Mouse (Mus musculus) intestine, embryonic 16.5 days (tissue): ENCODE measurements around the gene Dclk3. TPM values are rescaled to one million over a fixed set of nuclear protein-coding genes. Genes with fewer than 3 reads are reported as not detected.

Experiments used
- ATAC-seq: fragments of 200-750 bp; cut with Nextera tagmentation; 2 replicates; pipeline ENCODE4 v1.8.0; 2017; ENCODE audit warnings: moderate TSS enrichment, moderate library complexity
- H3K27ac ChIP-seq: fragments of 300-500 bp; sonication (generic); 2 replicates; pipeline ENCODE4 v1.5.1; 2014; ENCODE audit warnings: mild to moderate bottlenecking, low read length
- H3K27me3 ChIP-seq: fragments of 300-500 bp; sonication (generic); replicated peaks from 2 replicates; pipeline ENCODE4 v1.6.1; 2014; ENCODE audit warnings: low read length, control low read depth, mixed read lengths; ENCODE audit not compliant: control insufficient read depth, insufficient read depth
- H3K36me3 ChIP-seq: fragments of 300-500 bp; sonication (generic); 2 replicates; pipeline ENCODE4 v1.6.1; 2014; ENCODE audit warnings: low read length, control low read depth; ENCODE audit not compliant: control insufficient read depth, insufficient read depth
- H3K4me1 ChIP-seq: fragments of 300-500 bp; sonication (generic); 2 replicates; pipeline ENCODE4 v1.6.1; 2014; ENCODE audit warnings: low read length, control low read depth, mixed read lengths; ENCODE audit not compliant: control insufficient read depth, insufficient read depth
- H3K4me2 ChIP-seq: fragments of 300-500 bp; sonication (generic); 2 replicates; pipeline ENCODE4 v1.6.1; 2014; ENCODE audit warnings: low read depth, low read length, control low read depth
- H3K4me3 ChIP-seq: fragments of 300-500 bp; sonication (generic); 2 replicates; pipeline ENCODE4 v1.5.1; 2014; ENCODE audit warnings: mild to moderate bottlenecking, low read length
- H3K9ac ChIP-seq: fragments of 300-500 bp; sonication (generic); 2 replicates; pipeline ENCODE4 v1.6.1; 2014; ENCODE audit warnings: low read depth, low read length
- H3K9me3 ChIP-seq: fragments of 300-500 bp; sonication (generic); 2 replicates; pipeline ENCODE4 v1.6.1; 2016; ENCODE audit warnings: low read length, control low read depth; ENCODE audit not compliant: control insufficient read depth
- WGBS: fragments of 180-500 bp; shearing (Covaris S2); extraction: QIAGEN DNeasy Blood & Tissue Kit; methylation state at CpG from one replicate; pipeline ENCODE4 v1.1.7; 2014; 5-methylcytosine and 5-hydroxymethylcytosine counted together
- polyA plus RNA-seq: library from polyadenylated mRNA; unstranded; fragments of >200 nt; fragmentation: Nextera tagmentation; extraction: Ambion mirVana; gene quantifications from 2 replicates; pipeline ENCODE4 v1.2.1, GENCODE M21; 2015

The Dclk3 gene
- polyA plus RNA-seq = 0.58 and 0.77 TPM in 2 replicates

DNA sequence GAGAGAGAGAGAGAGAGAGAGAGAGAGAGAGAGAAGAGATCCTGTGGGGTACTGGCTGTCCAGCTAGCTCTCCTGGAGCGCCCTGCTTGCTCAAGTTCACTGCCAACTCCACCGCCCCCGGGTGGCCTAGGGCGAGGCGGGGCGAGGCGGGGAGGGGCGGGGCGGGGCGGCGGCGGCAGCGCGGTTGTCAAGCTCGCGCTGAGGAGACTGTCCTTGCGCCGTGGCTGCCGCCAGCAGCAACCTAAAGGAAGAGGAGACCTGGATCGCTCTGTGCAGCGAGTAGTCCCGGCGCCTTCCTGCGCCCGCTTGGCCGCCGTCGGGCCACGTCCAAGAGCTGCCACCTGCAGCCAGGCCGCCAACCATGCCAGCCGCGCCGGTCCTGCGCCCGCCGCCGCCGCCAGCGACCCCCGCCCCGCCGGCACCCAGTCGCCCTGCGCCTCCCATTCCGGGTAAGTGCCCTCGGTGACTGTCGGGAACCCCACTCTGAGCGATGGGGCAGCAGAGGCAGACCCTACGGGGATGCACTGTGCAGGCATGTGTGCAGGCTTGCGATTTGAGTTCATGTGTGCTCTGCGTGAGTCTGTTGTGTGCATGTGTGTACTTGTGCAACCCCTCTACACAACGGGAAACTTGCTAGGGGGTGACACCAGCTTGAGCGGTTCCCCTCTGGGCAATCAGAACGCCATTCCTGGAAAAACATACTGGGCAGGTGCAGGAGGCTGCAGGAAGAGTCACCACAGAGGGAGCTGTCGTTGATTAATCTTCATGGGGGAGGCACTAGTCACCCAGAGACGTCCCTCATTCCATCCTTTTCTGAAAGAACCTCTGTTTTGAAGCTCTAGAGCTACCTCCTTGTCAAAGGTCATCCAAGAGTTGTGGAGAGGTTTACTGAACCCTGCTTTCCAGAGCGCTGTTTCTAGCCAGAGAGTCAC is at the start of gene Dclk3:
Gene Dclk3, plus strand, starts transcription at position 178 of the 932 bp plus-strand sequence.
- no peak within 1 kb of the TSS for H3K27ac ChIP-seq
- peak within 1 kb of the TSS; percentile 61 for H3K9ac ChIP-seq
- peak; percentile 93 for ATAC-seq
- peak within 1 kb of the TSS; percentile 59 for H3K4me3 ChIP-seq
- H3K9me3 ChIP-seq = no peaks in the 10 kb centered on the region
- peak within 1 kb of the TSS; percentile 98 for H3K4me2 ChIP-seq
- H3K36me3 ChIP-seq = no peaks in the 10 kb centered on the region
- peaks cover 3% of the 10 kb centered on the region; the same call in 1 of the 2 replicates for H3K4me1 ChIP-seq
- peaks cover 20% of the 10 kb centered on the region for H3K27me3 ChIP-seq
- 4% methylated on average over 43 of the region's 57 CpGs for WGBS

DNA sequence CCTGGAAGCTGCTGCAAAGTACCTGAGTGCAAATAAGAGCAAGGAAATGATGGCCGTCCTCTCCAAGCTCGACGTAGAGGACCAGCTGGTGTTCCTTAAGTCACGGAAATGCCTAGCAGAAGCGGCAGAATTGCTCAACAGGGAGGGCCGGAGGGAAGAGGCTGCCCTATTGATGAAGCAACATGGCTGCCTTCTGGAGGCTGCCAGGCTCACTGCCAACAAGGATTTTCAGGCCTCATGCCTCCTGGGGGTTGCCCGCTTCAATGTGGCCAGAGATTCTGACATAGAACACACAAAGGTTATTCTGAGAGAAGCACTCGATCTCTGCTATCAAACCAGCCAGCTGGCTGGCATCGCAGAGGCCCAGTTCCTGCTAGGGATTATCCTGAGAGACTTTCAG is 48.9 kb upstream of the Dclk3 start:
- no peaks in the 10 kb centered on the region for H3K9me3 ChIP-seq
- no peak overlapping the region for H3K9ac ChIP-seq
- no peaks in the 10 kb centered on the region for H3K27me3 ChIP-seq
- peaks cover 14% of the 10 kb centered on the region for H3K4me1 ChIP-seq
- H3K36me3 ChIP-seq = no peaks in the 10 kb centered on the region
- 81% methylated on average over 9 of the region's 9 CpGs for WGBS
- no peak overlapping the region for H3K4me2 ChIP-seq
- ATAC-seq = no peak
- H3K27ac ChIP-seq = no peak overlapping the region
- no peak overlapping the region for H3K4me3 ChIP-seq

DNA sequence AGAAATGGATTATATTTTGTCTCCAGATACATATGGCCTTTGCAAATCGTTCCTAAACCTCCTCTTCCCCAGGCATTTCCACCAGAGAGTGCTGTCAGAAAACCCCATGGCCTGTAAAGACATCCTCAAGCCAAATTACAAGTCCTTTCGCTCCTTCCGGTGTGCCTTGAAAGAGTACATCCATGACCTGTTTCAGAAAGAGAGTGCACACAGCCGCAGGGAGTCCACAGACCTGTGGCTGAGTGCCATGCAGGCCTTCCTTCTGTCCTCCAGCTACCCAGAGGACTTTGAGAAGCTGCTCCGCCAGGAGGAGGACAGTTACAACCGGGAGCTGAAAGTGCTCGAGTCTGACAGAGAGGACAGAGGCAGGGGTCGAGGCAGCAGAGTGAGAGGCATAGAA is 47.8 kb upstream of the Dclk3 start:
- Histone ChIP-seq H3K27ac (no peak overlapping the region), H3K9me3 (no peaks in the 10 kb centered on the region), H3K36me3 (no peaks in the 10 kb centered on the region), H3K9ac (no peak overlapping the region), H3K4me1 (peaks cover 8% of the 10 kb centered on the region), H3K4me2 (no peak overlapping the region), H3K4me3 (no peak overlapping the region), H3K27me3 (no peaks in the 10 kb centered on the region)
- 83% methylated on average over 8 of the region's 8 CpGs for WGBS
- no peak for ATAC-seq

DNA sequence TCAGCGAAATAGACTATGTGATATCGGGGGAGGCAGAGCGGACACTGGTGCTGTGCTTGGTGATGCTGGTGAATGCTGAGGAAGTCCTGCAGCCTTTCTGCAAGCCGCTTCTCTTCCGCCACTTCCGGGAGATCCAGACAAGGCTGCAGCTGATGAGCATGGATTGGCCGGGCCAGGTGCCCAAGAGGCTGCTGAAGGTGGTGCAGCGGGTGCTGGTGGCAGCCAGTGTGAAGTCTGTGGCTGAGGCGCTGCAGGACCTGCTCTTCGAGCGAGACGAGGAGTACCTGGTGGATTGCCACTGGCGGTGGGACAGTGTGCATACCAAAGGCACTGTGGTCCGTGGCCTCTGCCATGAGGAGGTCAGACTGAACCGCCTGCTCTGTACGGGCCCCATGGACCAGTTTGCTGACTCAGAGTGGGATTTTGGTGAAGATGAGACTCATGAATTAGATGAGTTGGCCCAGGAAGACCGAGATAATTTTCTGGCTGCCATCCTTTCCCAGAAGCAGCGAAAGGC is 46.9 kb upstream of the Dclk3 start:
- no peak overlapping the region for H3K4me2 ChIP-seq
- 84% methylated on average over 18 of the region's 18 CpGs for WGBS
- H3K9me3 ChIP-seq = no peaks in the 10 kb centered on the region
- H3K36me3 ChIP-seq = no peaks in the 10 kb centered on the region
- no peaks in the 10 kb centered on the region for H3K4me1 ChIP-seq
- H3K4me3 ChIP-seq = no peak overlapping the region
- no peak for ATAC-seq
- no peak overlapping the region for H3K27ac ChIP-seq
- no peak overlapping the region for H3K9ac ChIP-seq
- H3K27me3 ChIP-seq = no peaks in the 10 kb centered on the region

DNA sequence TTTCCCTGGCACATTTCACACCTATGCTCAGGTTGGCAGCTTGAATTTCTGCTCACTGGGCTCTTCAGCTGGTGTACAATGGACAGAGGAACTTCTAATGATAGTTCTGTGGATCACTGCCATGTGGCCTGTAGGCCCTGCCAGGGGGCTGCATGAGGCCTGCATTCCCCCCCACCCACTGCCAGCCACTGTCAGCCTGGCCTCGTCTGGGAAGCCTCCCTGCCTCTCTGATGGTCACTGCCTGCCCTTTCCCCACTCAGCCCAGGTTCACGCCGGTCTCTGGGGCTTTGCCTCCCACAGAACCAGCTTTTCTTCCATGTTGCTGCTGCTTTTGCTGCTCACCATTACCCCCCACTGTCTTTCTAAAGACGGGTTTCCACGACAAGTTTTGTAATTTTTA is 43.6 kb upstream of the Dclk3 start:
- Histone ChIP-seq H3K4me2 (no peak overlapping the region), H3K27me3 (no peaks in the 10 kb centered on the region), H3K36me3 (no peaks in the 10 kb centered on the region), H3K27ac (no peak overlapping the region), H3K4me3 (no peak overlapping the region), H3K4me1 (no peaks in the 10 kb centered on the region), H3K9ac (no peak overlapping the region), H3K9me3 (no peaks in the 10 kb centered on the region)
- no peak for ATAC-seq
- 80% methylated on average over 5 of the region's 5 CpGs for WGBS

DNA sequence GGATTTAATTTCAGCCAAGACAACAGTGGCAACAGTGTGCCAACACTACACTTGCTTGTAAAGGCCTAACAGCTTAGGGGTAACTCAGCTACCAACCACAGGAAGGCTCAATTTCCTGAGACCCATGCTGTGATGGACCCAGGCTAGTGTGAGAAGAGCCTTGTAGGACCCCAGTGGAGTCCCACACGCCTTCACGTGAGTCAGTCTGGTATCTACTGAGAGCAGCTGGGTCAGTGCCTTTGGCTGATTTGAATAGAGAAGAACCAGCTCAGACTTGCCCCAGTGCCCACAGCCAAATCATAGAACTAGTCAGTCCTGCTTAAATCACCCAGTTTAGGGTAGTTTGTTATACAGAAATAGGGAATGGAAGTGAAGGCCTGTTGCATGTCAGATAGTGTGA is 40.8 kb upstream of the Dclk3 start:
- 86% methylated on average over 2 of the region's 2 CpGs for WGBS
- Histone ChIP-seq H3K9me3 (no peaks in the 10 kb centered on the region), H3K36me3 (no peaks in the 10 kb centered on the region), H3K4me1 (no peaks in the 10 kb centered on the region), H3K4me3 (no peak overlapping the region), H3K27ac (no peak overlapping the region), H3K4me2 (no peak overlapping the region), H3K9ac (no peak overlapping the region), H3K27me3 (no peaks in the 10 kb centered on the region)
- ATAC-seq = no peak

DNA sequence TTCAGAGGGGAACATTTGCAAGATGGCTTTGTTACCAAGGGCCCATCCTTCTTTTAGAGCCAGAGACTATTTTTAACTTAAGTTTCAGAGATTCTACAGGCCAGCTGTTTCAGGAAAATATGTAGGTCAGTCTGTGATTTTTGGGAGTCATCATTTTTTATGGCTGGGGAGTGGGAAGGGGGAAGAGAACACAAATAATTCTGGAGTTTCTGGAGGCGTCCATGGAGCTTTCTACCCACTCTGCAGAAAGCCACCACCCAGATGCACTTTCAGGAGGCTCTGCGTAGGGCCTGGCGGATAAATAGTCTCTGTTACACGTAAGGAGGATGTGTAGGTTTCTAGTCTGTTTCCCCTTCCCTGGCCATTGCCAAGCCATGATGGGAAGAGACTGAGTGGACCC is 38.8 kb upstream of the Dclk3 start:
- ATAC-seq = no peak
- no peaks in the 10 kb centered on the region for H3K36me3 ChIP-seq
- no peak overlapping the region for H3K27ac ChIP-seq
- H3K9me3 ChIP-seq = no peaks in the 10 kb centered on the region
- 80% methylated on average over 4 of the region's 4 CpGs for WGBS
- no peak overlapping the region for H3K4me2 ChIP-seq
- H3K4me1 ChIP-seq = 0 out of 2 replicates have a peak, but pooled peaks cover 3% of the 10 kb centered on the region
- H3K4me3 ChIP-seq = no peak overlapping the region
- H3K27me3 ChIP-seq = no peaks in the 10 kb centered on the region
- no peak overlapping the region for H3K9ac ChIP-seq

DNA sequence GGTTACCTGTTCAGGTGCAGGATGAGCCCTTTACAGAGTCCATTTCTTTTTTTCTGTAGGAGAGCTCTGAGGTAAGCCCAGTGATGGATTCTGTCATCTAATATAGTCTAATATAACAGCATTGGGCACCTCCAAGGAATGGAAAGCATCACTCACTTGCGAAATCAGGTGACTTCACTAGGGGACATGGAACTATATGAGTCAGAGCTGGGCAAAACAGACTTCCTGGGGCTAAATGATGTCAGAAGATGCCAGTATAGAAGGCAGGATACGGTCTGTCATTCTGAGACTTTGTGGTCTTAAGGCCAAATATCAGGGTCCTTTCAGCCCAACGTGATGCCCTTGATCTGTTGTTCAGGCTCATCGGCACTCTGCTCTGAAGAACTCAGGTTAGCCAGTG is 35.7 kb upstream of the Dclk3 start:
- ATAC-seq = no peak
- WGBS = 90% methylated on average over 4 of the region's 4 CpGs
- Histone ChIP-seq H3K36me3 (no peaks in the 10 kb centered on the region), H3K9ac (no peak overlapping the region), H3K4me2 (no peak overlapping the region), H3K27ac (no peak overlapping the region), H3K4me3 (no peak overlapping the region), H3K4me1 (0 out of 2 replicates have a peak, but pooled peaks cover 5% of the 10 kb centered on the region), H3K27me3 (no peaks in the 10 kb centered on the region), H3K9me3 (no peaks in the 10 kb centered on the region)

DNA sequence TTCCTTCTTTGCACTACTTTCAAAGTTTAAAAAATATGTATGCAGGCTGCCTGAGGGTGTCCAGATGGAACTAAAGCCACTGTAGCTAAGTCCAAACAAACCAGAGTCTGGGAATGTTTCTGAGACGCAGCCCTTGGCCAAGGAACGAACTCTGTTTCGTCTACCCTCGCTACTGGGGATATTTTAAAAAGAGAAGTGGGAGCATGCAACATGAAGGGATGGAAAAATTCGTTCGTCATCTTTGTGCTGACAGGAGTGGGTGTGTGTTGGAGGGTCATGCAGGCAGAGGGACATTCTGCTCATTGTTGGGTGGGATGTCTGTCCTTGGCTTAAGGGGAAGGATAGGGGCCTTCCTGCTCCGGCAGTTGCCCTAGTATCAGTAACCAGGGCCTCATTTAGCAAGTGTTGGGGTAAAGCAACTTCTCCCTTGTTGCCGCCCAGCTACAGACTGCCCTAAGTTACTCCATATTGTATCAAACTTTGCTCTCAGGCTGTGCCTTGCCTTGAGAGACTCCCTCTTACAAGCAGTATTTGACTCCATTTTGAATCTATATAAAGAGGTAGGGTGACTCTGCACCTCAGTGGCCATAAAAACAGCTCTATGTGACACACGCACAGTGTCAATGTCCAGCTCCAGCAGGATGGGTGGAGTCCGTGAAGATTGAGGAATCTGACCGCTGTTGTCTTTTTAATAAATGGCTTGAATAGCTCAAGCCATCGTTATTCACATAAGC is 34.4 kb upstream of the Dclk3 start:
- Histone ChIP-seq H3K9me3 (no peaks in the 10 kb centered on the region), H3K4me3 (no peak overlapping the region), H3K36me3 (no peaks in the 10 kb centered on the region), H3K9ac (no peak overlapping the region), H3K27me3 (no peaks in the 10 kb centered on the region), H3K4me1 (0 out of 2 replicates have a peak, but pooled peaks cover 5% of the 10 kb centered on the region), H3K4me2 (no peak overlapping the region), H3K27ac (no peak overlapping the region)
- 69% methylated on average over 12 of the region's 12 CpGs for WGBS
- peak; percentile 51; the same call in 1 of the 2 replicates for ATAC-seq
